Mouse (Mus musculus) intestine, embryonic 15.5 days (tissue): Measurements from ENCODE around the gene Hcrtr2. TPM values are rescaled to one million over a fixed set of nuclear protein-coding genes. Genes with fewer than 3 reads are reported as not detected.

ENCODE experiments used
- ATAC-seq: fragments of 200-750 bp; cut with Nextera tagmentation; 2 replicates; pipeline ENCODE4 v1.8.0; 2017; ENCODE audit warnings: moderate TSS enrichment, moderate library complexity
- H3K27ac ChIP-seq: fragments of 300-500 bp; sonication (generic); 2 replicates; pipeline ENCODE4 v1.5.1; 2015; ENCODE audit warnings: mild to moderate bottlenecking, inconsistent platforms
- H3K27me3 ChIP-seq: fragments of 300-500 bp; sonication (generic); replicated peaks from 2 replicates; pipeline ENCODE4 v1.6.1; 2015; ENCODE audit warnings: inconsistent platforms
- H3K36me3 ChIP-seq: fragments of 300-500 bp; sonication (generic); 2 replicates; pipeline ENCODE4 v1.6.1; 2015; ENCODE audit warnings: inconsistent platforms
- H3K4me1 ChIP-seq: fragments of 300-500 bp; sonication (generic); replicated peaks from 2 replicates; pipeline ENCODE4 v1.6.1; 2015; ENCODE audit warnings: inconsistent platforms
- H3K4me2 ChIP-seq: fragments of 300-500 bp; sonication (generic); replicated peaks from 2 replicates; pipeline ENCODE4 v1.6.1; 2015; ENCODE audit warnings: mild to moderate bottlenecking, inconsistent platforms
- H3K4me3 ChIP-seq: fragments of 300-500 bp; sonication (generic); replicated peaks from 2 replicates; pipeline ENCODE4 v1.5.1; 2015; ENCODE audit warnings: inconsistent platforms
- H3K9ac ChIP-seq: fragments of 300-500 bp; sonication (generic); 2 replicates; pipeline ENCODE4 v1.6.1; 2015; ENCODE audit warnings: inconsistent platforms
- H3K9me3 ChIP-seq: fragments of 300-500 bp; sonication (generic); 2 replicates; pipeline ENCODE4 v1.6.1; 2016; ENCODE audit warnings: inconsistent platforms
- WGBS: fragments of 180-500 bp; shearing (Covaris S2); methylation state at CpG from one replicate; pipeline ENCODE4 v1.1.7; 2015; 5-methylcytosine and 5-hydroxymethylcytosine counted together
- polyA plus RNA-seq: library from polyadenylated mRNA; unstranded; fragments of >200 nt; fragmentation: Nextera tagmentation; extraction: Ambion mirVana; gene quantifications from 2 replicates; pipeline ENCODE4 v1.2.1, GENCODE M21; 2015

Gene Hcrtr2
- polyA plus RNA-seq, 1 experiment from 2014 or later: 0.23 TPM

DNA sequence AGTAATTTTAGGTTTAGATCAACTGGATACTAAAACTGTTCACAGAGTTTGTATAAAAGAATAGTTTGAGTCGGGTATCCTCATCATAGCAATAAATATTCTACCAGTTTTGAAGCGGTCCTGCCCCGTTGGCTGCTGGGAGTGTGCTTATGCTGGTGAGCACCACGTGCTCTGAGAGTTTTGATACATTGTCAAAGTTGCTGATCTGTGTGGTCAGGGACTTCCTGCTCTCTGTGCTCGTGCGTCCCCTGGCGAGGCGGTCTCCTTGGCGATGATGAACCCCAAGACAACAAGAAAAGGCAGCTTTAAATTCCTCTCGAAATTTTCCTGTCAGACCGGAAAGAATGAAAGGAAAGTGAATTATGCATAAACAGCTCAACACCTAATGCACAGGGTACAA lies 93.3 kb downstream of the Hcrtr2 start:
- no peak overlapping the region for H3K27ac ChIP-seq
- H3K4me1 ChIP-seq: no peaks in the 10 kb centered on the region
- ATAC-seq: no peak
- no peaks in the 10 kb centered on the region for H3K27me3 ChIP-seq
- H3K4me2 ChIP-seq: no peak overlapping the region
- H3K4me3 ChIP-seq: no peak overlapping the region
- no peak overlapping the region for H3K9ac ChIP-seq
- WGBS: 53% methylated on average over 11 of the region's 11 CpGs
- no peaks in the 10 kb centered on the region for H3K9me3 ChIP-seq
- no peaks in the 10 kb centered on the region for H3K36me3 ChIP-seq

DNA sequence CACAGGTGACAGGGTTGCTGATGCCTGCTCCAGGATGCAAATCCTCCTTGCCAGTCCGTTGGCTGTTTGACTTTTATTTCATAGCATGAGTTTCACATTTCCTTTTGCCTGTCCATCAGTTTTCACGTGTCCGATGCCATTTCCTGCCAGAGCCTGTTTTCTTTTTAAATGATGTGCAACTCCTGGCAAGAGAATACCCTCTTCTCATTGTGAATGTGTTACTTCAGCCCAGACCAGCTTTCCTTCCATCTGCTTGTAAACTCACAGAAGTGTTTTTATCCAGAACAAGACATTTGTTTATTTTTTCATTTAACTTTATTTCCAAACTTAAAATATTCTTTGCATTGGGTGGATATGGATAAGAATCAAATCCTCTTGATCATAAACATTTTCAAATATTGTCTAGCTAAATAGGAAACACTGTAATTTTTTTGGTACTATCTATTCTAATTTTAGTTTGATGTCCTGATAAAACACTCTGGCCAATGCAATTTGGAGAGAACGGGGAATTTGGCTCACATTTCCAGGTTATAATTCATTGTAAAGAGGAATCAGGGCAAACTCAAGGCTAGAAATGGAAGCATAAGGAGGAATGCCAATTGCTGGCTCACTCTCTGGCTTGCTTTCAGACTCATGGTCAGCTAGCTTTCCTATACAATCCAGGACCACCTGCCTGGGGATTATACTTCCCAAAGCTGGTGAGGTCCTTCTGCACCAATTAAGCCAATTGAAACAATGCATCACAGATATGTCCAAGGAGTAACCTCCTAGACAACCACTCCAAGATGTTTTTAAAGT lies 106.3 kb downstream of the Hcrtr2 start:
- no peak overlapping the region for H3K9ac ChIP-seq
- no peak overlapping the region for H3K4me3 ChIP-seq
- no peaks in the 10 kb centered on the region for H3K4me1 ChIP-seq
- no peaks in the 10 kb centered on the region for H3K36me3 ChIP-seq
- WGBS: 50% methylated on average over 4 of the region's 4 CpGs
- no peaks in the 10 kb centered on the region for H3K9me3 ChIP-seq
- H3K27ac ChIP-seq: no peak overlapping the region
- H3K4me2 ChIP-seq: no peak overlapping the region
- ATAC-seq: no peak
- H3K27me3 ChIP-seq: no peaks in the 10 kb centered on the region

DNA sequence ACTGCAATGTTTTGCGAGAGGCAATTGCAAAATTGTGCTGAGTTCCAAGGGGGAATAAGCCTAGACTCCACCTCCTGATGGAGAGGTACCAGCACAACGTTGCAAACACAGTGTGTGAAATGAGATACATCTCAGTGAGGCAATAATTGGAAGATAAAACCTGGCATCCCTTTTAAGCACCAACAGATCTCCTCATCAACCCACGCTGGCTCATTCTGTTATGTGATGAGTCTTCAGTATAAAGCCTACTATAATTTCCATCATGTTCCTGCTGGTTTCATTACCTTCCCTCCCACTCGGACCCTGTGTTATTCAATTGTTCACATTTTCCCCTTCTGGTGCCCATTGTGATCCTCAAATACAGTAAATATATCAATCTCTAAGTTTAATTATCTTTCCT lies 109.0 kb downstream of the Hcrtr2 start:
- H3K9me3 ChIP-seq: no peaks in the 10 kb centered on the region
- H3K27ac ChIP-seq: no peak overlapping the region
- H3K36me3 ChIP-seq: no peaks in the 10 kb centered on the region
- no peak overlapping the region for H3K9ac ChIP-seq
- no peak for ATAC-seq
- H3K4me2 ChIP-seq: no peak overlapping the region
- no peak overlapping the region for H3K4me3 ChIP-seq
- 78% methylated on average over 4 of the region's 4 CpGs for WGBS
- H3K27me3 ChIP-seq: no peaks in the 10 kb centered on the region
- H3K4me1 ChIP-seq: no peaks in the 10 kb centered on the region

DNA sequence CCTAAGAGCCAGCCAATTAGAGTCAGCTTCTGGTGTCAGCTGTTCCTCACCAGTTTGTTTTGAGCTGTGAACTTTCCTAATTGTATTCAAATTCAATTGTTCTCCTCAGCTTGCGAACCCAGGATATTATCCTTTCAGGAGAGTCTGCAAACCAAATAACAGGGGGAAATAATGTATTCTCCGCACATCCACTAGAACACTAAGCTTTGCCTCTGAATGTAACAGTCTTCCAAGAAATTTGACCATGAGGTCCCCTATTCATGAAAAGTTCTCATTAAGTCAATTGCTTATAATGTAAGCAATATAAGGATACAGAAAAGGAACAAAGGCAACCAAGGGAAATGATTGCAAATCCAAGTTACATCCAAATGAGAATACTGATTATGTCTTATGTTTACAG lies 110.1 kb downstream of the Hcrtr2 start, which contains the start of gene Gfral:
Gene Gfral, minus strand, starts transcription at position 101 of the 400 bp plus-strand sequence.
- Histone ChIP-seq H3K9ac (no peak within 1 kb of the TSS), H3K27me3 (no peaks in the 10 kb centered on the region), H3K27ac (no peak within 1 kb of the TSS), H3K36me3 (no peaks in the 10 kb centered on the region), H3K9me3 (no peaks in the 10 kb centered on the region), H3K4me3 (no peak within 1 kb of the TSS), H3K4me2 (no peak within 1 kb of the TSS), H3K4me1 (no peaks in the 10 kb centered on the region)
- 91% methylated on average over 2 of the region's 2 CpGs for WGBS
- ATAC-seq: no peak

DNA sequence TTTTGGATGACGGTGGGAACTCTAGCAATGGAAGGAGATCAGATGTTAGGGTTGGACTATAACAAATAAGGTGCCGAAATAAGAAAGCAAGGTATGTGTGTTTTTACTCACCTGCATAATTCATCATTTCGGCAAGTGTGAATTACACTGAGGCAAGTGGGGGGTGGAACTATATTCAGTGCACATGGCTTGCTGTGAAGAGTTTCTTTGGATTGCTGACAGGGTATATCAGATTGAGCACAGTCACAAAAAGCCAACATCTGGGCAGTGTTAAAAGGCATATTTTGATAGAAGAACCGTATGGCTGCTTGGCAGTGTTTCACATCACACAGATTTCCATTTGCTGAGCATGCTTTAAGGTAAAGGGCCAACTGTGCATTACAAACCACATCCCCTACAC lies 126.7 kb downstream of the Hcrtr2 start:
- Histone ChIP-seq H3K36me3 (no peaks in the 10 kb centered on the region), H3K9ac (no peak overlapping the region), H3K27me3 (no peaks in the 10 kb centered on the region), H3K4me2 (no peak overlapping the region), H3K4me1 (no peaks in the 10 kb centered on the region), H3K9me3 (no peaks in the 10 kb centered on the region), H3K27ac (no peak overlapping the region), H3K4me3 (no peak overlapping the region)
- ATAC-seq: no peak
- 80% methylated on average over 4 of the region's 4 CpGs for WGBS

DNA sequence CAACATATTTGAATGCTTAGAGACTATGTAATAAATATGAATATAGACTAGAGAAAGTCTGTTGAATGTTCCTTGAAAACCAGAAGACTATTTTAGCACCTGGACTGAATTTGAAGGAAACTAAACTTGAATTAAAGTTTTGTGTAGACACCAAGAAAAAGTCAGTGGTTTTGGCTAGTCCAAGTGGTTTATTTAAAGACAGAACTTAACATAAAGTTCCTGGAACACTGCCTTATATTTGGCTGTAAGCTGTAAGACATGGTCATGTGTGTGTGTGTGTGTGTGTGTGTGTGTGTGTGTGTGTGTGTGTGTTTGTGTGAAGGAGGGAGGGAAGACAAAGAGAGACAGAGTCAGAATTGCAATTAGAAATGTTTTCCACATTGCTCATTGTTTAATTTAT lies 144.4 kb downstream of the Hcrtr2 start:
- H3K9ac ChIP-seq: no peak overlapping the region
- H3K27me3 ChIP-seq: no peaks in the 10 kb centered on the region
- no peaks in the 10 kb centered on the region for H3K36me3 ChIP-seq
- no peak overlapping the region for H3K27ac ChIP-seq
- no peak overlapping the region for H3K4me2 ChIP-seq
- H3K9me3 ChIP-seq: no peaks in the 10 kb centered on the region
- ATAC-seq: no peak
- H3K4me3 ChIP-seq: no peak overlapping the region
- H3K4me1 ChIP-seq: no peaks in the 10 kb centered on the region

Other genes with a start within 250 kb of the Hcrtr2 start
- not detected in 2 replicates for gene Gfral, start 110.2 kb downstream of the Hcrtr2 start, polyA plus RNA-seq
- 11.6 and 13.4 TPM in 2 replicates for gene Fam83b, start 243.3 kb upstream of the Hcrtr2 start, polyA plus RNA-seq